Mouse (Mus musculus): ENCODE measurements around the gene AI854703.

Gene AI854703

DNA sequence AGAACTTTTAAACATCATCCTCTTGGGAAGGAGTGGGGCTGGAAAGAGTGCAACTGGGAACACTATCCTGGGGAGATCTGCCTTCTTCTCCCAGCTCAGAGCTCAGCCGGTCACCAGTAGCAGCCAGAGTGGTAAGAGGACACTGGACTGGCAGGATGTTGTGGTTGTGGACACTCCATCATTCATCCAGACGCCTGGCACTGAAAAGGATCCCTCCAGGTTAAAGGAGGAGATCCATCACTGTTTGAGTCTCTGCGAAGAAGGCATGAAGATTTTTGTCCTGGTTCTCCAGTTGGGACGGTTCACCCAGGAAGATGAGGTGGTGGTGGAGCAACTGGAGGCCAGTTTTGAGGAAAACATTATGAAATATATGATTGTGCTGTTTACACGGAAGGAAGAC, 32.2 kb downstream of the AI854703 start:
- DNase-seq (ENCODE audit: low spot score), result no peak

GRCm38 (mm10) chr6:48664750-48665149, 38.2 kb downstream of the AI854703 start:
- no peak for DNase-seq (ENCODE audit: low spot score)

- no peak for DNase-seq (ENCODE audit: low spot score)
Measured at GRCm38 (mm10) chr6:48665471-48665870, 38.9 kb downstream of the AI854703 start.

DNA sequence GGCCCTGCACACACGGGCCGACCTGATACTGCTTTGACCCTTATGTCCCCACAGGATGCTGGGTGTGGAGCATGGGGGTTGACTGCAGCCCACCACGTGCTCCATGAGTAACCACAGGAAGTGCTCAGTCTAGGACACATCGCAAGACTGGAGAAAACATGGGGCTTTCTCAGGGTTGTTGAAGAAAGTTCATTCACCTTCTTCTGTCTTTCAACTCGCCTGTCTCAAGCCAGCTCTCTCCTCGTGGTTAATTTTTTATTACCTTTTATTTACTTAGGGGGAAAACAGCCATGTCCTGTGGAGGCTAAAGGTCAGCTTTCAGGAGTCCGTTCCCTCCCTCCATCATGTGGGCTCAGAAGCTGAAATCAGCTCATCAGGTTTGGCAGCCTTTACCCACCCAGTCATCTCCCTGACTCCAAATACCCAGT, 39.6 kb downstream of the AI854703 start:
- DNase-seq (ENCODE audit: low spot score), result no peak

DNA sequence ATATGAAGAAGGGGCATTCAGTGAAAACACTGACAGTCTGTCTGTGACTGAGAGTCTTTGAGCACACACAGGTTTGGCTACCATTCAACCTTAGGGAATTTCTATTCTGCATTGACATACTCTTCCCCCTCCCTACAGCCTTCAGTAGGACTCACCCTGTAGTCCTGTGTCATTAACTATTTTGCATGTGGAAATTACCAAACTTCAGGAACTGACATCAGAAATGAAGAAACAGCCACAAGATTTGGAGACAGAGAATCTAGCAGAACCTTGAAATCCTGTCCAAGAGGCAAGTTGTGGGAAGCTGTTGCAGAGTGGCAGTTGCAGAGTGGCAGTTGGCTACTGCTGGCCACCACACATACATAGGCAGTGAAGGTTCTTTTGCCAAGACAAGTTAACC, 41.5 kb downstream of the AI854703 start:
- DNase-seq (ENCODE audit: low spot score), result no peak

DNA sequence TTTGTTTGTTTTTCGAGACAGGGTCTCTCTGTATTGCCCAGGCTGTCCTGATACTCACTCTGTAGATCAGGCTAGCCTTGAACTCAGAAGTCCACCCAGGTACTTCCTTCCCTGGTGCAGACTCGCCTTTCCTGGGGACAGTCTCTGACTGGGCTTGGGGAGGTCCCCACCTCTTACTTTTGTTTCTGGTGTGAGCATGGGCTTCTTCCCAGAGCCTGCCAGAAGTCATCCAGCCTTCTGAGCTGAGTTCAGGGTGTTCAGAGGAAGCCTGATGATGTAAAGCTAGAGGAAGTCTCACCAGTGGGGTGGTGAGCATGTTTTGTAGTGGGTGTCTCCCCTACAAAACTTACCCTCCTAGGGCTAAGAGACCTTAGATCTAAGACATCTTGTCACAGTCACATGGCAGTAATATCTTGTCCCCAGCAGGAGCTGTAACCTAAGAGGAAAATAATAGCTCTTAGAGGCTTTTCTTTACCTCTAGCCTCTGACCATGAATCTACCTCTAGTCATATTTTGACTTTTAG, 42.9 kb downstream of the AI854703 start:
- DNase-seq (ENCODE audit: low spot score), result no peak

GRCm38 (mm10) chr6:48674291-48675058, 47.9 kb downstream of the AI854703 start:
- no peak for DNase-seq (ENCODE audit: low spot score)

GRCm38 (mm10) chr6:48675400-48675930, 48.9 kb downstream of the AI854703 start:
- peak; percentile 20 for DNase-seq (ENCODE audit: low spot score)

GRCm38 (mm10) chr6:48675931-48676859, 49.6 kb downstream of the AI854703 start, which contains the start of gene Gimap9:
Gene Gimap9, plus strand, starts transcription at chr6:48676129.
- peak; percentile 21 for DNase-seq (ENCODE audit: low spot score)

GRCm38 (mm10) chr6:48676860-48677415, 50.4 kb downstream of the AI854703 start:
- no peak for DNase-seq (ENCODE audit: low spot score)

DNA sequence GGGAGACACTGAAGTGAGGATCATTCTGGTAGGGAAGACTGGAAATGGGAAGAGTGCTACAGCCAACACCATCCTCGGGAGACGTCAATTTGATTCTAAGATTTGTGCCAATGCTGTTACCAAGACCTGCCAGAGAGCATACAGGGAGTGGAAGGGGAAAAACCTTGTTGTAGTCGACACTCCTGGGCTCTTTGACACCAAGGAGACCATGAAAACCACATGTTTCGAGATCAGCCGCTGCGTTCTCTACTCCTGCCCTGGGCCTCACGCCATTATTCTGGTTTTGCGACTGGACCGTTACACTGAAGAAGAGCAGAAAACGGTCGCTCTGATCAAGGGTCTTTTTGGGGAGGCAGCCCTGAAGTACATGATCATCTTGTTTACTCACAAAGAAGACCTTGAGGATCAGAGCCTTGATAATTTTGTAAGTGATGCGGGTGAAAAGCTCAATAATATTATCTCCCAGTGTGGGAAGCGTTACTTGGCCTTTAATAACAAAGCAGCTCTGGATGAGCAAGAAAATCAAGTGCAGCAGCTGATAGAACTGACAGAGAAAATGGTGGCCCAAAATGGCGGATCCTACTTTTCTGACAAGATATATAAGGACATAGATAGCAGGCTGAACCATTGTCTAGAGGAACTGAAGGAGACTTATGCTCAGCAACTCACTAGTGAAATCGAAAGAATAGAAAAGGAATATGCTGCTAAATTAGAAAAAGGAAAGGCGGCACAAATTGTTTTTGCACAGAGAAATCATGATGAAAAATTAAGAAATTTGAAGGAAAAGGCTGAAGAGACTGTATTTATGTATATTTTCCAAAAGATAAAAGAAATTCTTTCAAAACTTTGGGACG, 51.2 kb downstream of the AI854703 start:
- no peak for DNase-seq (ENCODE audit: low spot score)

DNA sequence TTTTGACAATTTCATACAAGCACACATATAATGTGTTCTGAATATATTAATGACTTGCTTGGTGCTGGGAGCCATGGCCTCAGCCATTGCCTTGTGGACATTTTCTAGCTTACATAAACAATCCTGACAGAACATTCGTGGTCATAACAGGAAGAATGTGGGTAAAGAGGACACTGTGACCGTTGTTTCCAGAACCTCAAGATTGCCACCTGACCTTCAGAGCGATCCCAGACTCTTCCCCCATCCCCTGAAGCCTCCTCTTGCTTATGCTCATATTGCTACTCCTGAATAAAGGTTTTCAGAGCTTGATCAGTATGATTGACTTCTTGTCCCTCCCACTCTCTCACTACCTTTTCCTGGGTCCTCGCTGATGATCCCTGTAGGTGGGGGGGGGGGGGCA, 51.8 kb downstream of the AI854703 start:
- no peak for DNase-seq (ENCODE audit: low spot score)

DNA sequence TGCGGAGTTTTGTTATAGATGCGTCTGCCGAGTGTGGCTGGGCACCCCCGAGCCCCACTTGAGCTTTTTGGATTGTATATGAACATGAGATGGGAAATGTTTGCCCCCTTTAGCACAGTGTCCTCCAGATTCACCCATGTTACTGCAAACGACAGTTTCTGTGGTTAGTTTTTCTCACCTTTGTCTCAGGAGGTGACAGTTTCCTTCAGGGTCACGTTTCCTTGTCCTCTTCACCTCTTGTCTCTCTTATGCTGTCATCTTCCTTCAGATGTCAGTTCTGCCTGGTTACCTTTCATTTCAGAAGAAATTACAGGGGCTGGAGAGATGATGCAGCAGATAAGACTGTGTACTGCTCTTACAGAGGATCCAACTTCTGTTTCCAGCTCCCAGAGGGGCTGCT, 53.1 kb downstream of the AI854703 start:
- no peak for DNase-seq (ENCODE audit: low spot score)

DNA sequence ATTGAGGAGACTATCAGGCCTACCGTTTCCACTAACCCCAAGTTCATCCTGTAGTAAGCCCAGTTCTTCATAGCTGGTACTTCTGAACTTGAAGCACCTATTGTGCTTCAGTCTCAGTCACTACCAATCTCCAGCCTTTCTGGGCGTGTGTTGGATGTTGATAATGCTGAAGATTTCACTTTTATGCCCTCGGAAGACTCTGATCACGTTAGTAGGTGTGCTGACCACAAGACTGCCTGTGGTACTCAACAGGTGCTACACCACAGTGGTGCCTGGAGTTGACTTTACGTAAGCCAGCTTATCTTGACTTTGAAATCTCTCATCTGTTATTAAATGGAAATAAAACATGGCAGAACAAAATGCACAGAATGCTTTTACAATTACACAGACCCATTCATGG, 53.9 kb downstream of the AI854703 start:
- no peak for DNase-seq (ENCODE audit: low spot score)

DNA sequence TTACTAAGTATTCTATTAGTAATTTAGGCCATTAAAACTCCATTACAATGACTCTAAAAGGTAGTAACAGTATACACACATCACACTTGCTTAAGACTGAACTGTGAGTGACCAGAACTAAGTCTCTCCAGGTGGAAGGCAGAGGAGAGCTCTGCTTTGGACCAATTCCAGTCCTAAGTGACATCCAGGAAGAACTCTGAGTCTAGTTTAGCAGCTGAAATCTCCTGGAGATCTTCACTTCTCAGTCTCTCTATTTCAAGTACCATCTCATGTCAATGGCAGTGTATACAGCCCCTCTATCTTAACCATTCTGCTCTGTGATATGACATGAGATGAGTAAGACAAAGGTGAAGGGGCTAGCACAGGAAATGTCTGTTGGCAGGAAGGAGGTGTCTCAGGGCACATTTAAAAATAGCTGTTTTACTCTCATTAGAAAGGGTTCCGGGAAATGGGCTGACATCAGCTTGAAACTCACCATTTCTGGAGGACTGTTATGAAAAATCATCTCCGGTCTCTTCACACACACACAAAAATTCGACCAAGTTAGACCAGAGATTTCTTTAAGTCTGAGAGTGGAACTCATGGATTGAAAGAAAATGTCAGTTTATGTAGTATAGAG, 55.0 kb downstream of the AI854703 start:
- no peak for DNase-seq (ENCODE audit: low spot score)

GRCm38 (mm10) chr6:48682271-48682670, 55.7 kb downstream of the AI854703 start:
- no peak for DNase-seq (ENCODE audit: low spot score)
